Mouse (Mus musculus) G1E (cell line): ENCODE data around the gene Klhl18. TPM values are rescaled to one million over a fixed set of nuclear protein-coding genes. Genes with fewer than 3 reads are reported as not detected.

Source experiments
- ATAC-seq: 2 replicates; pipeline ENCODE4 v1.8.0; 2016; ENCODE audit warnings: mild to moderate bottlenecking; ENCODE audit not compliant: insufficient number of reproducible peaks, poor library complexity, low FRiP score, severe bottlenecking; ENCODE audit errors: extremely low read depth
- DNase-seq: peaks from one replicate; pipeline ENCODE4 v3.0.0; 2012; ENCODE audit warnings: low spot score
- H3K27me3 ChIP-seq: 2 replicates; pipeline ENCODE4 v1.6.1; 2012; ENCODE audit warnings: mild to moderate bottlenecking, low read length, inconsistent platforms; ENCODE audit not compliant: insufficient read depth
- H3K36me3 ChIP-seq: replicated peaks from 2 replicates; pipeline ENCODE3; 2012; ENCODE audit warnings: mild to moderate bottlenecking, inconsistent platforms
- H3K4me1 ChIP-seq: 2 replicates; pipeline ENCODE4 v1.6.1; 2012; ENCODE audit warnings: low read depth, low read length, inconsistent platforms, mixed read lengths; ENCODE audit not compliant: insufficient read depth
- H3K4me3 ChIP-seq: 2 replicates; pipeline ENCODE4 v1.5.1; 2012; ENCODE audit warnings: low read depth, mild to moderate bottlenecking, inconsistent platforms, low read length, moderate library complexity, mixed read lengths
- H3K9me3 ChIP-seq: replicated peaks from 2 replicates; pipeline ENCODE4 v1.6.1; 2012; ENCODE audit warnings: inconsistent platforms
- CTCF ChIP-seq: IDR thresholded peaks from 2 replicates; pipeline ENCODE4 v1.5.1; 2012; ENCODE audit warnings: low read depth, low read length, inconsistent platforms, mixed read lengths
- GATA1 ChIP-seq: IDR thresholded peaks from 2 replicates; pipeline ENCODE4 v1.6.1; 2012; ENCODE audit warnings: borderline replicate concordance, low read length, inconsistent platforms, mixed read lengths
- GATA2 ChIP-seq: IDR thresholded peaks from 2 replicates; pipeline ENCODE4 v1.6.1; 2012; ENCODE audit warnings: low read depth, low read length, inconsistent platforms, borderline replicate concordance
- POLR2AphosphoS5 ChIP-seq: IDR thresholded peaks from 2 replicates; pipeline ENCODE4 v1.6.1; 2012; ENCODE audit warnings: low read depth, low read length, inconsistent platforms; ENCODE audit not compliant: insufficient replicate concordance
- TAL1 ChIP-seq: conservative IDR thresholded peaks from 2 replicates; pipeline ENCODE4 v1.6.1; 2012; ENCODE audit warnings: low read depth, low read length, inconsistent platforms, mixed read lengths
- polyA plus RNA-seq: library from polyadenylated mRNA; stranded (reverse); fragments of >175 nt; gene quantifications from 2 replicates; pipeline ENCODE4 v1.2.3, GENCODE M21; 2012
- total RNA-seq, 2 experiments: library from RNA; stranded (forward) in 1 of 2; stranded (reverse) in 1 of 2; fragments of 200-1000 nt in 1 of 2; fragments of >200 nt in 1 of 2; fragmentation: Nextera tagmentation in 1 of 2; gene quantifications; 2 replicates each; pipeline ENCODE4 v1.2.3; 2014 to 2017

The Klhl18 gene
- total and polyA plus RNA-seq, 3 experiments = 5.7 to 11.4 (median 6.5) TPM

DNA sequence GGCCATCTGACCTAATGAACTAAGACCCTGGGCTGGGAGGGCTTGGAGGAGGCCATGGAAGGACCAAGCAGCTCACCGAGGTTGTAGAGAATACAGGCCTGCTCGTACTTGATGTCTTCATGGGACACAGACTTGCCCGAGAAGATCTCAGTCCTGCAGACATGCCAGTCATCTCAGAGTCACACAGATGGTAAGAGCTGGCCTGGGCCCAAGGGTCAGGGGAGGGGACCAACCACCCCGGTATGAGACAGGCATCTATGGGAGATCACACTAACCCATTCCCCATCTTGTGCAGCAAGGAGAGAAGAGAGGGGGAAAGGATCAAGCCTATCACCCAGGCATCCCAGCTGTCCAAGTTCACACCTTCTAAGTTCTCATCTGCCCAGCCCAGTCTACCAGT is 83.2 kb downstream of the Klhl18 start:
- no peak for TF ChIP-seq POLR2AphosphoS5
- no peak for TF ChIP-seq GATA1
- no peak for TF ChIP-seq GATA2
- no peak for TF ChIP-seq CTCF
- TF ChIP-seq TAL1 = no peak
- Histone ChIP-seq H3K9me3 (no peaks in the 10 kb centered on the region), H3K36me3 (peaks cover 95% of the 10 kb centered on the region), H3K4me1 (peaks cover 3% of the 10 kb centered on the region; the same call in 1 of the 2 replicates), H3K27me3 (no peaks in the 10 kb centered on the region), H3K4me3 (no peak overlapping the region)
- DNase-seq (no peak), ATAC-seq (no peak)

DNA sequence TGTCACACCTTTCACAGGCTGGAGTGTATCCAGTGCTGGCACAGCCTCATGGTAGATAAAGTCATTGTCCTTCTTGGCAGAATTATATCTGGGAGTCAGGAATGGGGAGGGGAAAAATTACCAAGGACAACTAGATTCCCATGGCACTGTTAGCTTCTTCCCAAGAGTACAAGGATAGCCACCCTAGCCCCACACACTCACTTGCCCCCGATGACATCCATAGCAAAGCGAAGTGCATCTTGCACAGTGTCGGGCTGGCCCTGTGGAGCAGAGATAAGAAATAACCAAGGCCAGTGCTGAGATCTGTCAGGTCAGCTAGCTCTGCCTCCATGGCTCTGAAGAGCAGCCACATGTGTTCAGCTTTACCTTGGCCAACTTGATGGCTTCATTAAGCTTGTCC is 85.7 kb downstream of the Klhl18 start:
- H3K27me3 ChIP-seq = no peaks in the 10 kb centered on the region; the same call in 1 of the 2 replicates
- H3K9me3 ChIP-seq = no peaks in the 10 kb centered on the region
- ATAC-seq (no peak), DNase-seq (no peak)
- TF ChIP-seq CTCF = no peak
- H3K4me1 ChIP-seq = peaks cover 3% of the 10 kb centered on the region; the same call in 1 of the 2 replicates
- H3K36me3 ChIP-seq = peaks cover 98% of the 10 kb centered on the region
- H3K4me3 ChIP-seq = no peak overlapping the region

GRCm38 (mm10) chr9:110388011-110388410 is 88.5 kb downstream of the Klhl18 start:
- TF ChIP-seq TAL1 (no peak), GATA2 (no peak), CTCF (no peak), POLR2AphosphoS5 (no peak), GATA1 (no peak)
- Histone ChIP-seq H3K27me3 (no peaks in the 10 kb centered on the region; the same call in 1 of the 2 replicates), H3K9me3 (no peaks in the 10 kb centered on the region), H3K4me3 (no peak overlapping the region), H3K4me1 (peaks cover 3% of the 10 kb centered on the region; the same call in 1 of the 2 replicates), H3K36me3 (peaks cover 100% of the 10 kb centered on the region)
- no peak for DNase-seq
- ATAC-seq = no peak

- H3K4me3 ChIP-seq = no peak overlapping the region
- TF ChIP-seq GATA1 = no peak
- no peak for TF ChIP-seq GATA2
- no peak for TF ChIP-seq CTCF
- no peak for TF ChIP-seq TAL1
- TF ChIP-seq POLR2AphosphoS5 = no peak
- H3K4me1 ChIP-seq = 0 out of 2 replicates have a peak, but pooled peaks cover 5% of the 10 kb centered on the region
- ATAC-seq (no peak), DNase-seq (no peak)
- no peaks in the 10 kb centered on the region; the same call in 1 of the 2 replicates for H3K27me3 ChIP-seq
- H3K36me3 ChIP-seq = peaks cover 99% of the 10 kb centered on the region
- no peaks in the 10 kb centered on the region for H3K9me3 ChIP-seq
These were observed 92.0 kb downstream of the Klhl18 start for GRCm38 (mm10) chr9:110384369-110384929.

DNA sequence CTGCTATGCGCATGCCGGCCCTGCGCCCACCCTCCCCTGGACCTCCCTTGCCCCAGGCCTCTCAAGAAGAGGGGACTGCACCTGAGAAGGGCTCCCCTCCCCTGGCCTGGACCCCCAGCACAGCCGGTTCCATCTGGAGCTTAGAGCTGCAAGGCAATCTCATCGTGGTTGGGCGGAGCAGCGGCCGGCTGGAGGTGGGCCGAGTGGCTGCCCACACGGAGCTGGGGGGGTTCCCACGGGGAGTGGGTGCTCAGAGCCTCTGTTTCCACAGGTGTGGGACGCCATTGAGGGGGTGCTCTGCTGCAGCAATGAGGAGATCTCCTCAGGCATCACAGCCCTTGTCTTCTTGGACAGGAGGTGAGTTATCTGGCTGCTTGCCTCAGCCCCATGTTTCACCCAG is 95.2 kb downstream of the Klhl18 start:
- peaks cover 99% of the 10 kb centered on the region for H3K36me3 ChIP-seq
- no peak for DNase-seq
- 0 out of 2 replicates have a peak, but pooled peaks cover 5% of the 10 kb centered on the region for H3K4me1 ChIP-seq
- no peak for ATAC-seq
- H3K27me3 ChIP-seq = no peaks in the 10 kb centered on the region; the same call in 1 of the 2 replicates
- TF ChIP-seq POLR2AphosphoS5 (no peak), CTCF (no peak), TAL1 (no peak), GATA1 (no peak), GATA2 (no peak)
- H3K9me3 ChIP-seq = no peaks in the 10 kb centered on the region
- no peak overlapping the region for H3K4me3 ChIP-seq

- Histone ChIP-seq H3K36me3 (peaks cover 99% of the 10 kb centered on the region), H3K4me3 (no peak overlapping the region), H3K27me3 (no peaks in the 10 kb centered on the region; the same call in 1 of the 2 replicates), H3K9me3 (no peaks in the 10 kb centered on the region), H3K4me1 (0 out of 2 replicates have a peak, but pooled peaks cover 5% of the 10 kb centered on the region)
- no peak for TF ChIP-seq CTCF
- TF ChIP-seq GATA1 = no peak
- TF ChIP-seq TAL1 = no peak
- TF ChIP-seq GATA2 = no peak
- no peak for TF ChIP-seq POLR2AphosphoS5
- no peak for ATAC-seq
- DNase-seq = no peak
These were observed 95.8 kb downstream of the Klhl18 start for GRCm38 (mm10) chr9:110380662-110381061.
